Mouse (Mus musculus) brain, embryonic 14.5 days (tissue): ENCODE results near the gene 5730522E02Rik.

ENCODE experiments used
- CTCF ChIP-seq: fragments of 200-500 bp; IDR thresholded peaks from 2 replicates; pipeline ENCODE4 v1.5.1; 2012; ENCODE audit warnings: inconsistent platforms, mild to moderate bottlenecking, moderate library complexity, borderline replicate concordance; ENCODE audit not compliant: insufficient read depth, insufficient read length; ENCODE audit errors: extremely low read depth
- POLR2A ChIP-seq: fragments of 200-500 bp; IDR thresholded peaks from 2 replicates; pipeline ENCODE4 v1.6.1; 2012; ENCODE audit warnings: mild to moderate bottlenecking, inconsistent platforms, borderline replicate concordance; ENCODE audit not compliant: poor library complexity, insufficient read depth, insufficient read length, severe bottlenecking; ENCODE audit errors: extremely low read depth

GRCm38 (mm10) chr11:26201778-26202097 lies 8.8 kb downstream of the 5730522E02Rik start:
- TF ChIP-seq CTCF (no peak), POLR2A (no peak)
